ENCODE assay signal across 9 mouse cellular contexts in genomic region chr5:31082355-31082754, GRCm38 (mm10). TPM values are rescaled to one million over a fixed set of nuclear protein-coding genes. Genes with fewer than 3 reads are reported as not detected.
A peak's percentile ranks its signal among the peaks of the same experiment; 100 is the strongest.
DNase-seq lines count a peak whose midpoint lies in the region; ATAC-seq and TF ChIP-seq lines count a peak whose summit lies in the region.
"Had no signal": no experiment of that assay in that cellular context is flagged by ENCODE, and none has a peak within 500 bp of the region (broad histone marks: within the 10 kb centered on the region; RNA-seq: fewer than 3 reads in every experiment).

No protein-coding gene starts in this region.

- intact Hi-C loops in left cerebral cortex, postnatal 14 days (cut with DNase I) = loop anchor here (5.0 kb wide), 1 partner anchor 40 kb away; no protein-coding TSS in a partner anchor

- H3K27me3 ChIP-seq in forebrain, postnatal 0 days (ENCODE audit: insufficient read depth, low read length) = no peaks in the 10 kb centered on the region
- no peaks in the 10 kb centered on the region for H3K27me3 ChIP-seq in hindbrain, embryonic 16.5 days (replicated peaks; ENCODE audit: control insufficient read depth, insufficient read depth, low read length)
- H3K27me3 ChIP-seq in liver, embryonic 14.5 days (ENCODE audit: control insufficient read depth, insufficient read depth, low read length) = peaks cover 3% of the 10 kb centered on the region; the same call in 1 of the 2 replicates
- 0 out of 2 replicates have a peak, but pooled peaks cover 7% of the 10 kb centered on the region for H3K27me3 ChIP-seq in neural tube, embryonic 12.5 days (replicated peaks)

- no peak overlapping the region for H3K4me2 ChIP-seq in forebrain, postnatal 0 days (ENCODE audit: low read depth)
- H3K4me2 ChIP-seq in hindbrain, embryonic 16.5 days (ENCODE audit: low read length) = no peak overlapping the region
- H3K4me2 ChIP-seq in liver, embryonic 14.5 days (ENCODE audit: low read depth) = no peak overlapping the region
- H3K4me2 ChIP-seq in neural tube, embryonic 12.5 days (replicated peaks) = no peak overlapping the region
- H3K4me2 ChIP-seq: embryonic facial prominence, embryonic 13.5 days had no signal

- WGBS in forebrain, postnatal 0 days = 13% methylated on average over 5 of the region's 5 CpGs
- WGBS in hindbrain, embryonic 16.5 days = 5% methylated on average over 5 of the region's 5 CpGs
- WGBS in liver, embryonic 14.5 days (ENCODE audit: insufficient replicate concordance) = 11% methylated on average over 5 of the region's 5 CpGs
- 14% methylated on average over 5 of the region's 5 CpGs for WGBS in neural tube, embryonic 12.5 days

- no peak overlapping the region for H3K9ac ChIP-seq in forebrain, postnatal 0 days
- H3K9ac ChIP-seq in hindbrain, embryonic 16.5 days (ENCODE audit: low read depth, low read length) = no peak overlapping the region
- no peak overlapping the region for H3K9ac ChIP-seq in liver, embryonic 14.5 days (replicated peaks)
- H3K9ac ChIP-seq in neural tube, embryonic 12.5 days = no peak overlapping the region
- H3K9ac ChIP-seq: embryonic facial prominence, embryonic 13.5 days had no signal

- no peaks in the 10 kb centered on the region for H3K4me1 ChIP-seq in forebrain, postnatal 0 days (ENCODE audit: insufficient read depth)
- no peaks in the 10 kb centered on the region for H3K4me1 ChIP-seq in hindbrain, embryonic 16.5 days (ENCODE audit: control insufficient read depth, insufficient read depth, low read depth, low read length)
- peaks cover 0 to 7% of the 10 kb centered on the region in 2 experiments; a peak in 2 of 4 replicates for H3K4me1 ChIP-seq in liver, embryonic 14.5 days (replicated peaks; ENCODE audit: control insufficient read depth in 2 of 2, insufficient read depth in 2 of 2, low read length in 1 of 2)
- peaks cover 17% of the 10 kb centered on the region for H3K4me1 ChIP-seq in neural tube, embryonic 12.5 days
- H3K4me1 ChIP-seq: embryonic facial prominence, embryonic 13.5 days had no signal

- TF ChIP-seq EP300 in liver, embryonic 14.5 days (IDR thresholded peaks at IDR 0.05; ENCODE audit: low read depth) = no peak

- H3K9me3 ChIP-seq in forebrain, postnatal 0 days (ENCODE audit: low read length) = no peaks in the 10 kb centered on the region
- no peaks in the 10 kb centered on the region for H3K9me3 ChIP-seq in hindbrain, embryonic 16.5 days (ENCODE audit: control insufficient read depth, low read length)
- no peaks in the 10 kb centered on the region for H3K9me3 ChIP-seq in liver, embryonic 14.5 days (ENCODE audit: control insufficient read depth, low read length)
- no peaks in the 10 kb centered on the region for H3K9me3 ChIP-seq in neural tube, embryonic 12.5 days
- H3K9me3 ChIP-seq: embryonic facial prominence, embryonic 13.5 days had no signal

- DNase-seq in left cerebral cortex, postnatal 14 days (ENCODE audit: low spot score in 2 of 2) = peak; percentile 74 to 84
- DNase-seq in left cerebral cortex, adult 11 months (ENCODE audit: low spot score) = no peak
- DNase-seq in T-cell, adult 2 months (ENCODE audit: low spot score) = peak; percentile 70
- peak; percentile 64 for DNase-seq in forebrain, postnatal 0 days
- no peak for DNase-seq in liver, embryonic 14.5 days (ENCODE audit: low read depth in 3 of 3, low spot score in 3 of 3)
- DNase-seq in urinary bladder, adult 2 months (ENCODE audit: low spot score) = no peak

- peak; percentile 67 for ATAC-seq in forebrain, postnatal 0 days
- ATAC-seq in hindbrain, embryonic 16.5 days = 0 out of 2 replicates have a peak, but pooled peaks have one; percentile 4
- ATAC-seq in liver, embryonic 14.5 days (ENCODE audit: insufficient read depth) = no peak
- ATAC-seq in neural tube, embryonic 12.5 days (ENCODE audit: low FRiP score, low read depth) = 0 out of 2 replicates have a peak, but pooled peaks have one; percentile 23

- H3K36me3 ChIP-seq in forebrain, postnatal 0 days (ENCODE audit: insufficient read depth) = peaks cover 18% of the 10 kb centered on the region
- peaks cover 14% of the 10 kb centered on the region for H3K36me3 ChIP-seq in hindbrain, embryonic 16.5 days (ENCODE audit: control insufficient read depth, insufficient read depth, low read length)
- H3K36me3 ChIP-seq in liver, embryonic 14.5 days (replicated peaks; ENCODE audit: control insufficient read depth, insufficient read depth, low read depth) = no peaks in the 10 kb centered on the region; the same call in 1 of the 2 replicates
- peaks cover 19% of the 10 kb centered on the region for H3K36me3 ChIP-seq in neural tube, embryonic 12.5 days

- no peak overlapping the region for H3K27ac ChIP-seq in forebrain, postnatal 0 days (ENCODE audit: low read depth, low read length)
- no peak overlapping the region for H3K27ac ChIP-seq in hindbrain, embryonic 16.5 days (ENCODE audit: low read depth, low read length)
- H3K27ac ChIP-seq in liver, embryonic 14.5 days = no peak overlapping the region
- no peak overlapping the region; the same call in 1 of the 2 replicates for H3K27ac ChIP-seq in neural tube, embryonic 12.5 days
- H3K27ac ChIP-seq: embryonic facial prominence, embryonic 13.5 days had no signal

- TF ChIP-seq CTCF in forebrain, postnatal 0 days (IDR thresholded peaks at IDR 0.05; ENCODE audit: low read depth) = peak; percentile 72
- peak; percentile 82 for TF ChIP-seq CTCF in liver, embryonic 14.5 days (IDR thresholded peaks at IDR 0.05; ENCODE audit: low read depth)

- H3K4me3 ChIP-seq in forebrain, postnatal 0 days (ENCODE audit: low read depth, low read length) = no peak overlapping the region
- H3K4me3 ChIP-seq in hindbrain, embryonic 16.5 days (ENCODE audit: low read length) = no peak overlapping the region
- no peak overlapping the region for H3K4me3 ChIP-seq in liver, embryonic 14.5 days (ENCODE audit: insufficient read depth in 1 of 2, low read depth in 2 of 2, low read length in 2 of 2)
- H3K4me3 ChIP-seq in neural tube, embryonic 12.5 days = no peak overlapping the region
- H3K4me3 ChIP-seq: embryonic facial prominence, embryonic 13.5 days had no signal

RNA-seq across cellular contexts. Expression of gene Dnajc5g, which starts 23.7 kb away (rescaled TPM):
- total RNA-seq in left cerebral cortex, postnatal 14 days (2021) = not detected
- total RNA-seq in forebrain, postnatal 0 days (2014; rRNA removed) = not detected in 2 replicates
- not detected in 2 replicates for polyA plus RNA-seq in forebrain, postnatal 0 days (2015; fragmentation: Nextera tagmentation; extraction: Ambion mirVana)
- polyA plus RNA-seq in hindbrain, embryonic 16.5 days (2015; fragmentation: Nextera tagmentation; extraction: Ambion mirVana) = not detected in 2 replicates
- polyA plus RNA-seq in liver, embryonic 14.5 days (2012; rRNA removed) = not detected in 2 replicates
- not detected in 2 replicates for polyA plus RNA-seq in liver, embryonic 14.5 days (2014; fragmentation: Nextera tagmentation; extraction: Ambion mirVana)
- polyA plus RNA-seq in neural tube, embryonic 12.5 days (2016; fragmentation: Nextera tagmentation; extraction: Ambion mirVana) = not detected in 2 replicates
- not detected in 2 replicates for polyA plus RNA-seq in urinary bladder, adult 2 months (2012; rRNA removed)
- polyA plus RNA-seq: embryonic facial prominence, embryonic 13.5 days had no signal

RNA-seq across cellular contexts. Expression of gene Slc30a3, which starts 25.7 kb away (rescaled TPM):
- 100 to 1,000 TPM; 148 to 193 TPM for total RNA-seq in left cerebral cortex, postnatal 14 days (2021)
- 2.5 and 2.8 TPM in 2 replicates for total RNA-seq in forebrain, postnatal 0 days (2014; rRNA removed)
- 3.5 and 4.5 TPM in 2 replicates for polyA plus RNA-seq in forebrain, postnatal 0 days (2015; fragmentation: Nextera tagmentation; extraction: Ambion mirVana)
- 44.3 and 52.7 TPM in 2 replicates for polyA plus RNA-seq in hindbrain, embryonic 16.5 days (2015; fragmentation: Nextera tagmentation; extraction: Ambion mirVana)
- 0.26 and 0.40 TPM in 2 replicates for polyA plus RNA-seq in liver, embryonic 14.5 days (2012; rRNA removed)
- 0.14 and 0.41 TPM in 2 replicates for polyA plus RNA-seq in liver, embryonic 14.5 days (2014; fragmentation: Nextera tagmentation; extraction: Ambion mirVana)
- polyA plus RNA-seq in neural tube, embryonic 12.5 days (2016; fragmentation: Nextera tagmentation; extraction: Ambion mirVana) = 16.2 and 18.8 TPM in 2 replicates
- 0.04 TPM in 1 of 2 replicates, not detected in the other for polyA plus RNA-seq in urinary bladder, adult 2 months (2012; rRNA removed)

RNA-seq across cellular contexts. Expression of gene Cad, which starts 27.8 kb away (rescaled TPM):
- 10 to 100 TPM; 17.9 to 19.4 TPM for total RNA-seq in left cerebral cortex, postnatal 14 days (2021)
- total RNA-seq in forebrain, postnatal 0 days (2014; rRNA removed) = 28.7 and 31.1 TPM in 2 replicates
- 5.2 and 6.4 TPM in 2 replicates for polyA plus RNA-seq in forebrain, postnatal 0 days (2015; fragmentation: Nextera tagmentation; extraction: Ambion mirVana)
- 11.6 and 16.8 TPM in 2 replicates for polyA plus RNA-seq in hindbrain, embryonic 16.5 days (2015; fragmentation: Nextera tagmentation; extraction: Ambion mirVana)
- 18.2 and 20.4 TPM in 2 replicates for polyA plus RNA-seq in liver, embryonic 14.5 days (2012; rRNA removed)
- polyA plus RNA-seq in liver, embryonic 14.5 days (2014; fragmentation: Nextera tagmentation; extraction: Ambion mirVana) = 14.0 and 15.8 TPM in 2 replicates
- polyA plus RNA-seq in neural tube, embryonic 12.5 days (2016; fragmentation: Nextera tagmentation; extraction: Ambion mirVana) = 24.2 and 30.1 TPM in 2 replicates
- polyA plus RNA-seq in urinary bladder, adult 2 months (2012; rRNA removed) = 14.6 and 14.8 TPM in 2 replicates

RNA-seq across cellular contexts. Expression of gene Slc5a6, which starts 33.6 kb away (rescaled TPM):
- total RNA-seq in left cerebral cortex, postnatal 14 days (2021) = 10 to 100 TPM; 11.8 to 18.0 TPM
- 23.1 and 28.3 TPM in 2 replicates for total RNA-seq in forebrain, postnatal 0 days (2014; rRNA removed)
- 17.3 and 22.2 TPM in 2 replicates for polyA plus RNA-seq in forebrain, postnatal 0 days (2015; fragmentation: Nextera tagmentation; extraction: Ambion mirVana)
- 30.1 and 31.6 TPM in 2 replicates for polyA plus RNA-seq in hindbrain, embryonic 16.5 days (2015; fragmentation: Nextera tagmentation; extraction: Ambion mirVana)
- 4.2 and 5.2 TPM in 2 replicates for polyA plus RNA-seq in liver, embryonic 14.5 days (2012; rRNA removed)
- 2.2 and 2.3 TPM in 2 replicates for polyA plus RNA-seq in liver, embryonic 14.5 days (2014; fragmentation: Nextera tagmentation; extraction: Ambion mirVana)
- 11.0 and 12.2 TPM in 2 replicates for polyA plus RNA-seq in neural tube, embryonic 12.5 days (2016; fragmentation: Nextera tagmentation; extraction: Ambion mirVana)
- polyA plus RNA-seq in urinary bladder, adult 2 months (2012; rRNA removed) = 19.4 and 21.3 TPM in 2 replicates

RNA-seq across cellular contexts. Expression of gene Trim54, which starts 34.2 kb away (rescaled TPM):
- 1 to 10 TPM; 1.9 to 2.0 TPM for total RNA-seq in left cerebral cortex, postnatal 14 days (2021)
- total RNA-seq in forebrain, postnatal 0 days (2014; rRNA removed) = not detected in 2 replicates
- not detected in 2 replicates for polyA plus RNA-seq in forebrain, postnatal 0 days (2015; fragmentation: Nextera tagmentation; extraction: Ambion mirVana)
- 1.00 TPM in 1 of 2 replicates, not detected in the other for polyA plus RNA-seq in hindbrain, embryonic 16.5 days (2015; fragmentation: Nextera tagmentation; extraction: Ambion mirVana)
- polyA plus RNA-seq in liver, embryonic 14.5 days (2012; rRNA removed) = not detected in 2 replicates
- not detected in 2 replicates for polyA plus RNA-seq in liver, embryonic 14.5 days (2014; fragmentation: Nextera tagmentation; extraction: Ambion mirVana)
- polyA plus RNA-seq in neural tube, embryonic 12.5 days (2016; fragmentation: Nextera tagmentation; extraction: Ambion mirVana) = 0.79 and 0.88 TPM in 2 replicates
- not detected in 2 replicates for polyA plus RNA-seq in urinary bladder, adult 2 months (2012; rRNA removed)

Comparison
In these comparisons a context has a peak if more than half of its experiments do, and no peak if none do; other contexts are left out.
1. DNase-seq: peak in left cerebral cortex, postnatal 14 days (2 of 2), T-cell, adult 2 months (single experiment) and forebrain, postnatal 0 days (single experiment); none in left cerebral cortex, adult 11 months (single experiment), liver, embryonic 14.5 days (0 of 3) and urinary bladder, adult 2 months (single experiment).